In genomic region chr6:90728491-90728931, GRCm38 (mm10) we compare ENCODE assay signal across 8 mouse cellular contexts.
A peak's percentile ranks its signal among the peaks of the same experiment; 100 is the strongest.
DNase-seq lines count a peak whose midpoint lies in the region; ATAC-seq and TF ChIP-seq lines count a peak whose summit lies in the region.

No protein-coding gene starts in this region.

- H3K4me1 ChIP-seq in forebrain, embryonic 11.5 days (replicated peaks; ENCODE audit: control insufficient read depth, insufficient read depth, low read length): peaks cover 6% of the 10 kb centered on the region; the same call in 1 of the 2 replicates
- H3K4me1 ChIP-seq in heart, postnatal 0 days (ENCODE audit: control insufficient read depth, insufficient read depth): peaks cover 35% of the 10 kb centered on the region
- H3K4me1 ChIP-seq in liver, embryonic 12.5 days: peaks cover 15% of the 10 kb centered on the region; the same call in 1 of the 2 replicates

- 0% methylated on average over 1 of the region's 1 CpGs for WGBS in forebrain, embryonic 11.5 days
- 8% methylated on average over 1 of the region's 1 CpGs for WGBS in heart, postnatal 0 days
- WGBS in liver, embryonic 12.5 days (ENCODE audit: insufficient replicate concordance): 0% methylated on average over 1 of the region's 1 CpGs

- H3K27ac ChIP-seq in forebrain, embryonic 11.5 days (ENCODE audit: low read depth, low read length): no peak overlapping the region
- H3K27ac ChIP-seq in heart, postnatal 0 days (ENCODE audit: low read depth): no peak overlapping the region
- no peak overlapping the region for H3K27ac ChIP-seq in liver, embryonic 12.5 days

- no peaks in the 10 kb centered on the region for H3K9me3 ChIP-seq in forebrain, embryonic 11.5 days (ENCODE audit: control insufficient read depth, low read length)
- H3K9me3 ChIP-seq in heart, postnatal 0 days (replicated peaks; ENCODE audit: control insufficient read depth, low read length): no peaks in the 10 kb centered on the region
- H3K9me3 ChIP-seq in liver, embryonic 12.5 days (replicated peaks): no peaks in the 10 kb centered on the region

- peak; percentile 82 for ATAC-seq in forebrain, embryonic 11.5 days (replicated peaks; ENCODE audit: low FRiP score)
- ATAC-seq in heart, postnatal 0 days (ENCODE audit: insufficient read depth, low read depth): peak; percentile 79
- ATAC-seq in liver, embryonic 12.5 days: peak; percentile 74

- TF ChIP-seq EP300 in heart, postnatal 0 days (IDR thresholded peaks at IDR 0.05; ENCODE audit: low read depth): no peak

- no peaks in the 10 kb centered on the region for H3K36me3 ChIP-seq in forebrain, embryonic 11.5 days (ENCODE audit: control insufficient read depth, insufficient read depth, low read length)
- no peaks in the 10 kb centered on the region for H3K36me3 ChIP-seq in heart, postnatal 0 days (replicated peaks; ENCODE audit: control insufficient read depth, insufficient read depth, low read length)
- no peaks in the 10 kb centered on the region for H3K36me3 ChIP-seq in liver, embryonic 12.5 days

- no peak overlapping the region for H3K4me2 ChIP-seq in forebrain, embryonic 11.5 days (ENCODE audit: low read depth, low read length, severe bottlenecking)
- H3K4me2 ChIP-seq in heart, postnatal 0 days (ENCODE audit: low read depth, low read length): no peak overlapping the region
- H3K4me2 ChIP-seq in liver, embryonic 12.5 days: no peak overlapping the region

- no peak overlapping the region for H3K4me3 ChIP-seq in forebrain, embryonic 11.5 days (ENCODE audit: low read depth, low read length)
- no peak overlapping the region for H3K4me3 ChIP-seq in heart, postnatal 0 days (ENCODE audit: low read depth, low read length)
- no peak overlapping the region for H3K4me3 ChIP-seq in liver, embryonic 12.5 days

- peak; percentile 99 for TF ChIP-seq CTCF in brain, embryonic 14.5 days (IDR thresholded peaks at IDR 0.05; ENCODE audit: borderline replicate concordance, extremely low read depth, insufficient read depth, insufficient read length)
- TF ChIP-seq CTCF in heart, postnatal 0 days (IDR thresholded peaks at IDR 0.05; ENCODE audit: low read depth): peak; percentile 99

- H3K9ac ChIP-seq in forebrain, embryonic 11.5 days (ENCODE audit: low read length): no peak overlapping the region
- no peak overlapping the region for H3K9ac ChIP-seq in heart, postnatal 0 days (replicated peaks; ENCODE audit: low read depth, low read length)
- H3K9ac ChIP-seq in liver, embryonic 12.5 days: no peak overlapping the region

- no peak for TF ChIP-seq POLR2A in brain, embryonic 14.5 days (IDR thresholded peaks at IDR 0.05; ENCODE audit: borderline replicate concordance, extremely low read depth, insufficient read depth, insufficient read length, poor library complexity, severe bottlenecking)

- peak; percentile 67 for DNase-seq in CD4-positive helper T cell, adult 2 months (ENCODE audit: low read depth, low spot score)
- peak; percentile 86 for DNase-seq in brain, embryonic 14.5 days (ENCODE audit: low read depth)
- DNase-seq in forebrain, embryonic 11.5 days (ENCODE audit: low spot score): peak; percentile 88
- DNase-seq in heart, postnatal 0 days (ENCODE audit: low spot score): peak; percentile 84
- peak; percentile 90 to 91 for DNase-seq in kidney, postnatal 25 days
- peak; percentile 81 for DNase-seq in naive thymus-derived CD4-positive, alpha-beta T cell, adult 2 months (ENCODE audit: low read depth)
- peak; percentile 83 to 94 for DNase-seq in spleen, postnatal 4 days (ENCODE audit: low spot score in 2 of 2)

- H3K27me3 ChIP-seq in forebrain, embryonic 11.5 days (ENCODE audit: control insufficient read depth, insufficient read depth, low read length): no peaks in the 10 kb centered on the region
- H3K27me3 ChIP-seq in heart, postnatal 0 days (ENCODE audit: control insufficient read depth, insufficient read depth, low read length): no peaks in the 10 kb centered on the region
- H3K27me3 ChIP-seq in liver, embryonic 12.5 days (replicated peaks): peaks cover 14% of the 10 kb centered on the region
